Mouse (Mus musculus): Measurements from ENCODE around the gene Tspo2.

The Tspo2 gene

GRCm38 (mm10) chr17:48447675-48448074 lies 3.6 kb downstream of the Tspo2 start:
- no peak for DNase-seq

GRCm38 (mm10) chr17:48443542-48444145 lies 7.7 kb downstream of the Tspo2 start:
- DNase-seq = no peak

GRCm38 (mm10) chr17:48442745-48443457 lies 8.4 kb downstream of the Tspo2 start:
- no peak for DNase-seq

GRCm38 (mm10) chr17:48437421-48437911 lies 13.9 kb downstream of the Tspo2 start:
- no peak for DNase-seq

- no peak for DNase-seq
Observed at GRCm38 (mm10) chr17:48436487-48436886, 14.8 kb downstream of the Tspo2 start.

GRCm38 (mm10) chr17:48434479-48434878 lies 16.8 kb downstream of the Tspo2 start:
- DNase-seq = no peak

GRCm38 (mm10) chr17:48433689-48434330 lies 17.5 kb downstream of the Tspo2 start:
- DNase-seq = no peak

GRCm38 (mm10) chr17:48433006-48433655 lies 18.2 kb downstream of the Tspo2 start:
- no peak for DNase-seq

GRCm38 (mm10) chr17:48432158-48432980 lies 19.0 kb downstream of the Tspo2 start, which contains the start of gene Apobec2:
Gene Apobec2 (minus strand): TSS chr17:48432930.
- DNase-seq = no peak

GRCm38 (mm10) chr17:48431054-48431453 lies 20.3 kb downstream of the Tspo2 start:
- no peak for DNase-seq

- DNase-seq = no peak
Observed at GRCm38 (mm10) chr17:48430394-48430793, 20.9 kb downstream of the Tspo2 start.

GRCm38 (mm10) chr17:48427852-48428530 lies 23.3 kb downstream of the Tspo2 start:
- DNase-seq = no peak

- DNase-seq = no peak
Observed at GRCm38 (mm10) chr17:48426991-48427750, 24.2 kb downstream of the Tspo2 start.

GRCm38 (mm10) chr17:48425823-48426612 lies 25.3 kb downstream of the Tspo2 start:
- DNase-seq = no peak

- DNase-seq = no peak
Observed at GRCm38 (mm10) chr17:48424237-48424636, 27.1 kb downstream of the Tspo2 start.

- DNase-seq = no peak
Observed at GRCm38 (mm10) chr17:48419571-48419970, 31.8 kb downstream of the Tspo2 start.

- DNase-seq = no peak
Observed at GRCm38 (mm10) chr17:48418781-48419180, 32.5 kb downstream of the Tspo2 start.

- DNase-seq = peak; percentile 70
Observed at GRCm38 (mm10) chr17:48418174-48418573, 33.1 kb downstream of the Tspo2 start.

- no peak for DNase-seq
Observed at GRCm38 (mm10) chr17:48417521-48417920, 33.8 kb downstream of the Tspo2 start.

All from layer of hippocampus, adult 9-11 months (tissue).